Mouse (Mus musculus): ENCODE measurements around the gene Gm38392. TPM values are rescaled to one million over a fixed set of nuclear protein-coding genes. Genes with fewer than 3 reads are reported as not detected.

The Gm38392 gene
- polyA plus RNA-seq, 1 experiment from 2014 or later: not detected

DNA sequence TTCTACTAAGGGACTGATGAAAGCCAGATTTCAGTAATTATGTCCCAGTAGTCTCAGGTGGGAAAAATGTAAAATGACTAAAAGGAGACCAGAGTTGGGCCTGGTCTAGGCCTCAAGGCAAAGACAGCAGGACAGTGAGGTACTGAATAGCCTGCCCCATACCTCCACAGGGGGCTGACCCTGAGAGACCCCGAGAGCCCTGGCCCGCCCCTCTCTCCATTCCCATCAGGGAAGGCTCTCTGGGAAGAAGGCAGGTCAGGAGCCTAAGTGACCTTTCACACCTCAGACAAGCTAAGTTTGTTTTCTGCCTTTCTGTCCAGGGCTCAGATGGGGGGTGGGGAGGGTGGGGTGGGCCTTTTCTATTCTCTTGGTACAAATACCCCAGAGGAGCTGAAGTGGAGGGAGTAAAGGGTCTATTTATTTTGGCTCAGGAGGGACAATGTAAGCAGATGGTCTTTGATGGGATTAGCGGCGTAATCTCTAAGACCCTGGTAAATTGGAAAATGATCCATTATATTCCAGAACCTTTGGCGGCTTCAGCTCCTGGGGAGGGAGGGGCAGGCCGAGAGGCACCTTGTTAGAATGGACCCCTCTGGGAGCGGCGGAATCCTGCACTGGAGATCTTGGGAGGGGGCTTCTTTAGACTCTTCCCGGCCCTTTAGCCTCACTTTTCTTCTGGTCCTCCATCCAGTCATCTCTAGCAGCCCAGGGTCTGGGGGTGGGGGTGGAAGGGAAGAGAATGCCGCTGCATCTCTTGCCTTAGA is 89.1 kb downstream of the Gm38392 start:
- DNase-seq (no peak), ATAC-seq (ENCODE audit: insufficient read depth) (no peak)
- Histone ChIP-seq H3K27me3 (ENCODE audit: insufficient read depth, low read length) (peaks cover 88% of the 10 kb centered on the region), H3K4me2 (no peak overlapping the region), H3K9ac (no peak overlapping the region), H3K9me3 (ENCODE audit: low read depth, low read length) (no peaks in the 10 kb centered on the region), H3K4me1 (ENCODE audit: insufficient read depth) (no peaks in the 10 kb centered on the region), H3K36me3 (ENCODE audit: insufficient read depth) (no peaks in the 10 kb centered on the region), H3K27ac (ENCODE audit: low read depth) (no peak overlapping the region), H3K4me3 (ENCODE audit: low read depth, low read length) (no peak overlapping the region)
- TF ChIP-seq CTCF (IDR thresholded peaks at IDR 0.05; ENCODE audit: low read depth): no peak
- WGBS: 8% methylated on average over 10 of the region's 10 CpGs

Small RNA genes lying within 50 kb of the gene (microRNA-seq; reads per million reads assigned to microRNA genes)
- not detected for gene Gm25641 (ENCODE audit: borderline number of aligned reads)
- gene Mir3093 (ENCODE audit: borderline number of aligned reads): not detected
- gene Mir9-1 (ENCODE audit: borderline number of aligned reads): not detected

Other genes starting within 250 kb of the Gm38392 start
- gene Gpatch4, start 244.1 kb downstream of the Gm38392 start, polyA plus RNA-seq (2014; fragmentation: Nextera tagmentation; extraction: Ambion mirVana): 35.8 and 40.6 TPM in 2 replicates
- gene Naxe, start 228.7 kb downstream of the Gm38392 start, polyA plus RNA-seq (2014; fragmentation: Nextera tagmentation; extraction: Ambion mirVana): 183 and 192 TPM in 2 replicates
- not detected in 2 replicates for gene Ttc24, start 208.9 kb downstream of the Gm38392 start, polyA plus RNA-seq (2014; fragmentation: Nextera tagmentation; extraction: Ambion mirVana)
- gene Iqgap3, start 205.2 kb downstream of the Gm38392 start, polyA plus RNA-seq (2014; fragmentation: Nextera tagmentation; extraction: Ambion mirVana): 31.2 and 32.5 TPM in 2 replicates
- 24.7 and 25.4 TPM in 2 replicates for gene Mef2d, start 144.8 kb downstream of the Gm38392 start, polyA plus RNA-seq (2014; fragmentation: Nextera tagmentation; extraction: Ambion mirVana)
- not detected in 2 replicates for gene Rhbg, start 32.5 kb downstream of the Gm38392 start, polyA plus RNA-seq (2014; fragmentation: Nextera tagmentation; extraction: Ambion mirVana)
- 9.1 and 9.9 TPM in 2 replicates for gene Tsacc, start 9.8 kb upstream of the Gm38392 start, polyA plus RNA-seq (2014; fragmentation: Nextera tagmentation; extraction: Ambion mirVana)
- 594 and 602 TPM in 2 replicates for gene Cct3, start 9.9 kb upstream of the Gm38392 start, polyA plus RNA-seq (2014; fragmentation: Nextera tagmentation; extraction: Ambion mirVana)
- 124 and 129 TPM in 2 replicates for gene Glmp, start 37.8 kb upstream of the Gm38392 start, polyA plus RNA-seq (2014; fragmentation: Nextera tagmentation; extraction: Ambion mirVana)
- 5.0 and 5.9 TPM in 2 replicates for gene Tmem79, start 48.9 kb upstream of the Gm38392 start, polyA plus RNA-seq (2014; fragmentation: Nextera tagmentation; extraction: Ambion mirVana)
- gene Smg5, start 49.0 kb upstream of the Gm38392 start, polyA plus RNA-seq (2014; fragmentation: Nextera tagmentation; extraction: Ambion mirVana): 47.8 and 54.4 TPM in 2 replicates
- gene Paqr6, start 77.4 kb upstream of the Gm38392 start, polyA plus RNA-seq (2014; fragmentation: Nextera tagmentation; extraction: Ambion mirVana): 4.5 and 4.9 TPM in 2 replicates
- gene Bglap3, start 85.5 kb upstream of the Gm38392 start, polyA plus RNA-seq (2014; fragmentation: Nextera tagmentation; extraction: Ambion mirVana): 0.19 and 0.24 TPM in 2 replicates
- gene Bglap2, start 91.5 kb upstream of the Gm38392 start, polyA plus RNA-seq (2014; fragmentation: Nextera tagmentation; extraction: Ambion mirVana): not detected in 2 replicates
- gene Bglap, start 97.3 kb upstream of the Gm38392 start, polyA plus RNA-seq (2014; fragmentation: Nextera tagmentation; extraction: Ambion mirVana): not detected in 2 replicates
- 162 and 173 TPM in 2 replicates for gene Pmf1, start 123.1 kb upstream of the Gm38392 start, polyA plus RNA-seq (2014; fragmentation: Nextera tagmentation; extraction: Ambion mirVana)
- 16.6 and 18.3 TPM in 2 replicates for gene Slc25a44, start 137.9 kb upstream of the Gm38392 start, polyA plus RNA-seq (2014; fragmentation: Nextera tagmentation; extraction: Ambion mirVana)
- gene Sema4a, start 174.0 kb upstream of the Gm38392 start, polyA plus RNA-seq (2014; fragmentation: Nextera tagmentation; extraction: Ambion mirVana): 2.8 TPM in 2 replicates
- gene Lmna, start 222.7 kb upstream of the Gm38392 start, polyA plus RNA-seq (2014; fragmentation: Nextera tagmentation; extraction: Ambion mirVana): 70.0 TPM in 2 replicates
- gene Mex3a, start 245.2 kb upstream of the Gm38392 start, polyA plus RNA-seq (2014; fragmentation: Nextera tagmentation; extraction: Ambion mirVana): 25.0 and 25.4 TPM in 2 replicates

Measured in lung, embryonic 14.5 days (tissue).